Mouse (Mus musculus) lung, postnatal 36 days (tissue): ENCODE data around the gene Ube2e3.

Source experiments
- DNase-seq: peaks from one replicate; pipeline ENCODE4 v3.0.0; 2022; ENCODE audit warnings: mixed read lengths

Ube2e3 gene

DNA sequence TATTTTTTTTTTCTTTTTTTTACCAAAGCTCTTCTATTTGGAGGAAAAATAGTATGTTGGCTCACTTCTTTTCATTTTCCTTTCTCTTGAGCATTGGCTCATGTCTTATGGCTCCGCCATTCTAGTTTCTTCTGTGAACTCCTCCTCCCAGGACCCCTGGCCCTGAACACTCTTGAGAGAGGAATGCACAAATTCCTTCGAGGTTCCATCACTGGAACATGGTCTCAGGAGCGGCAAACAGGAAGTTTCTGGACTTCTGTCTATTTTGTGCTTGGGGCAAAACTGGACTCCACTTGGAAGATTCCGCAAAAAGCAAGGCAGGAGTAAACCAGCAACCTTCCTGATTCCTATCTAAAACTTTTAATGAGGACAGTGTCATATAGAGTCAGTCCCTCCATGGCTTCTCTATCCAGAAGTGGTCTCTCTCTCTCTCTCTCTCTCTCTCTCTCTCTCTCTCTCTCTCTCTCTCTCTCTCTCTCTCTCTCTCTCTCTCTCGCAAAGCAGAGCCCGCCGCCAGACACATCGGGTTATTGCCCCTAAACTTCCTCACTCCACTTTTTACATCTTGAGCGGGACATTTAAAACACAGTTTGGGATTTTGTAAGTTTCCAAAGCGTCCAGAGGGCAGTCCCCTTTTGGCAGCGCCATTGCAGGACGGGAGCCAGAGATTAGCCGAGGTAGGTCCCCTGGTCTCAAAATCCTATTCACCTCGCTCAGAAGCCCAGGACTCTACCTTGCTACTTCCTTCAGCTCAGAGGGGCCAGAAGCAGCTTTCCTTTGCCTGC, at the start of gene Ube2e3:
Ube2e3 (plus strand) TSS at position 399 of the 785 bp plus-strand sequence.
- no peak for DNase-seq

DNA sequence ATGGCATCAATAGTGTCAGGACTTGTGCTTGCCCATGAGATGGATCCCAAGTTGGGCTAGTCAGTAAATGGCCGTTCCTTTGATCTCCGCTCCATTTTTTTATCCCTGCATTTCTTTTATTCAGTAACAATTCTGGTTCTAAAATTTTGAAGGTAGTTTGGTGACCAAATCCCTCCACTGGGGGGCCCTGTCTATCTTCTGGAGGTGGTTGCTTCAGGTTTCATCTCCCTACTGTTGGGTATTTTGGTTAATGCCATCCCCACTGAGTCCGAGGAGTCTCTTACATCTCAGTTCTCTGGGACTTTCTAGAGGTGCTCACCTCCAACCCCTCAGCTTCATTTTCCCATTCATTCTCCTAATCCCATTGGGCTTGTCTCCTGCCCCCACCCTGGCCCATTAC, 38.0 kb upstream of the Ube2e3 start:
- no peak for DNase-seq

DNA sequence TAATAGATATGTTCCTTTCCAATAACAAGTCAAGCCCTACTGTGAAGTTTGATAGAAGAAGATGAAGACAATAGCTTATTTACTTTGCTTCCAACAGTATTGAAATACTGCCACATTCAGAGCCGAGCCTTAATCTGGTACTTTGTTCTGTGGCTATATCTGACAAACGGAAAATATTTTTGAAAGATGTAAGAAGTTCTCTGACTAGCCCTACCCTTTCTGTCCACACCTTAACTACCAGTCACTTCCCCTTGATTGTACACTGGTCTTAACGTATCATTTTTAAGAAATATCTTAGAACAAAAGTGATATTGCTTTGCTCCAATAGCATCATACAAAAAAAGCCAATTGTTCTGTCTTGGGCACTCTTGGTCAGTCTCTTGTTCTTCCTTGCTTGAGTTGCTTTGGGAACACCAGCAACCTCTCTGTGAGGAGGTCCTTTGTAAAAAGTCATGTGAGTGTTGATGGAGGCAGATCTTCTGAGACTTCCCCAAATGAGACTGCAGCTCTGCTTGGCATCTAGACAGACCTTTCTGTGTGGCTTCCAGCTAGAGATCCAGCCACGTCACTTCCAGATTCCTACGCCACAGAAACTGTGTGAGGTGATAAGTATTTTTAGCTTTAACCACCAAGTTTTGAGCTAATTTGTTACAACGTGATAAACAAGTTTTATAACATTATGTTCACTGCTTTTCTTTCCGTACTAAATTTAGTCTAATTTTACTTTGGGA, 26.3 kb upstream of the Ube2e3 start:
- no peak for DNase-seq

DNA sequence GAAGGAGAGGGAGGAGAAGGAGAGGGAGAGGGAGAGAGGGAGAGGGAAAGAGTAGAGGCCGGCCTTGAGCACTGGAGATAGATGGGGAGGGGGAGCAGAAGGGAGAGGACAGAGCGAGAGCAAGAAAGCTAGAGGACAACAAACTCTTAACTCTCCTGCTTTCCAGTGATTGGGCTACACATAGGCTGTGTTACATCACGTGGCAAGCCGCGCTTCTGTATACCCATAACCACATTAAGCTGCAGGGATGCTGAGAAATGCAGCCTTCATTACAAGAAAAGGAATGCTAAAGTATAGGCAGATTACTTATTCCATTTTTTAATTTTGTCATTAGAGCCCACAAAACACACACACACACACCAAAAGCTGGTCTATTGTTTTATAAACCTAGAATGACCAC, 23.6 kb upstream of the Ube2e3 start:
- no peak for DNase-seq

DNA sequence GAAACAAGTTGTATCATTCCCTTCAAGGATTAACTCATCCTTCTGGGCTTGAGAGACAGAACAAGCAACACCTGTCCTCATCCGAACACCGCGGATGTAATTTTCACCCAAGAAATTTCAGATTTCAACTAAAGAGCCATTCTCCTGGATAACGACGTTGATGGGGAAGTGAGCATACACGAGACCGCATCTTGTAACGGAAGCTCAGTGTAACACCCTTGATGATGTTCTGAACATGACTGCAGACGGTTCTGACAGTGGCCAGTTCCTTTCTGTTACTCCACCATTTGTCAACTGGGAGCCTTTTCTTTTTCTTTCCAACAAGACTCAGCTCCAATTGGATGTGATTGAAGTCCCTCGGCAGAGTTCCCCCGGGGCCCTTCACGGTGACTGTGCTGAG, 22.6 kb upstream of the Ube2e3 start:
- no peak for DNase-seq

DNA sequence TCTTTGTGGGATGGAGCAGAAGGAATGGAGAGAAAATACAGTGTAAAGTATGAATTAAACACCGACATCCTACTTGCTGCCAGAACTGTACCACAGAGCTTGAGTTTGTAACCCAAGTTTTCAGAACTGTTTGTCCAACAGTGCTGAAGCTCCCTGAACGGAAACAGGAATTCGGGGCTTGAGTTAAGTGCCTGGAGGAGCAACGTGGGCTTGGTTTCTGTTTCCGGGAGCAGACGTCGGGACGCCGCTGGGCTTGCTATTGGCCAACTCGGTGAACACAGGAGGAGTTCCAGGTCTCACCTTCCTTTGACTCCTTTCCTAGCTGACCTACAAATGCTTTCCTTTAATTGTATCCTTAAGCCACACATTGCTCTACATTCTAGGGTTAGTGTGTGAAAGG, 22.2 kb upstream of the Ube2e3 start:
- DNase-seq, result no peak

DNA sequence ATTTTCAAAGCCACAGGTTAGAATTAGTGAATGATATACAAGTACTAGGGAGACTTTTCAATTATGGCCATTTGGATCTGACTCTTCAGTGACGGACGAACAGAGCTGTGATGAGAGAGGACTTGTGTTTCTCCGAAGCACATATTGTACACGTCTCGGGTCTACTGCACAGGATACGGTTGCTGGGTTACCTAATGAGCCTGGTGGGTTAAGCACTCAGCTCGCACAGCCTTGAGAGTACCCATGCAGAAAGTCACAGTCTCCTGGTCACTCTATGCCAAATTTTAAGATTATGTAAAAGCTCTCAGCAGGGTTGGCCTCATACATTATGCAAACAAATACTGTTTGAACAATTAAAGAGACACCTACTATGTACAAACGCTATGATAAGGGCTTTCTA, 13.6 kb upstream of the Ube2e3 start:
- DNase-seq, result no peak

DNA sequence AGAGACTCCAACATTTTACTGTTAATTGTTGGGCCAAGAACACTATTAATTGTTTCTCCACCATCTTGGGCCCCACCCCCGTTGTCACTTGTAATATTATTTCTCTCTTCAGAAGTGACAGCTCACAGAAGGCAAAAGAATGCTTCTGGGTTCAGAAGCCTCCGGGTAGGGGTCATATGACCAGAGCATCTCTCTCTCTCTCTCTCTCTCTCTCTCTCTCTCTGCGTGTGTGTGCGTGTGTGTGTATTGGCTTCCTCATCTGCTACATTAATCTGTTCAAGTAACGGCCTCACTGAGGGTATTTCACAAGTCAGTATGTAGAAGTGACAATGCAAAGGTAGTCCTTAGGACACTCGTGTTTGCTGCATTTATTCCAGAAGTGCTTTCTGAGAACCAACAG, 9.3 kb upstream of the Ube2e3 start:
- DNase-seq, result no peak

DNA sequence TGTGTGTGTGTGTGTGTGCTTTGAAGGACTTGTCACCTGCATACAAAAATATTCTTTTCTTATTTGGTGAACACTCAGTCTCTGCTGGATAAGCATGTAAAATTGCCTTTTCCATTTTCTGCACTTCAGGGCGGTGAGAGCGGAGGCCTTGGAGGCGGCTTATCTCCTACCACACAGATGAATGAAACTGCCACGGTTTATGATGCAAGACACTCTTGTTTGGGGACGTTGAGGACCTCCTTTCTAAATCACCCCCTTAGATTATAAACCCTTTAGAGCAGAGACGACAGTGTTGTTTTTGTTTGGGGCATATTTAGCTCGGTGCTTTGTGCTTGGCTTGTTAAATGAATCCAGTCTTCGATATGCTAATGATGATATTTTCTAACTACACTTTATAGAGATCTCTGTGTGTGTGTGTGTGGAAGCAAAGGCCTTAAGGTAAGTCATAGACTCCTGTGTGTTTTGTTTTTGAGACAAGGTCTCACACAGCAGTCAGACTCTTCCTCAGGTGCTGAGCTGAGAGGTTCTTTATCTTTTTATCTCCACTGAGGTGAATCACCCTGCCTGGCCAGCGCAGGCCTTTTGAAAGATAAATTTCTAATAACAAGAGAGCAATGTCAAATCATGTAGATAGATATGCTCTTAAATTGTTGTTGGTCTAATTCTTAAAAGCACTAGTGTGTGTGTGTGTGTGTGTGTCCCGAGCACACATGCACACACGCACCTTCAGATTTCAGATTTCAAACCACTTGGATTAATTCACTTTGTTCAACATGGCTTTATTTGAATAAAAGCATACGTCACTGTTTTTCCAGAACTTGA, 8.4 kb upstream of the Ube2e3 start:
- no peak for DNase-seq

DNA sequence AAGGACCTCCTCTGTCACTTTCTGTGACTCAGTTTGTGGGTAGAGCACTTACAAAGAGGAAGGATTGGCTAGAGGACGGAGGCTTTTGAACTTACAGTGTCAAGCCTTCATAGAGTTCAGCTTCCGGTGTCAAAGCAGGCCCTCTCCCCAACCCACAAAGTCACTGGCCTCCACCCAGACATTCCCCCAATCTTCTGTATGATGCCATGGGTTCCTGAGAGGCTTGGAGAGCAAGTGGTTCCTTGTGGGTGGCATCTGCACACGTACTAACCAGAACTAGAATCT, 7.9 kb upstream of the Ube2e3 start:
- no peak for DNase-seq

DNA sequence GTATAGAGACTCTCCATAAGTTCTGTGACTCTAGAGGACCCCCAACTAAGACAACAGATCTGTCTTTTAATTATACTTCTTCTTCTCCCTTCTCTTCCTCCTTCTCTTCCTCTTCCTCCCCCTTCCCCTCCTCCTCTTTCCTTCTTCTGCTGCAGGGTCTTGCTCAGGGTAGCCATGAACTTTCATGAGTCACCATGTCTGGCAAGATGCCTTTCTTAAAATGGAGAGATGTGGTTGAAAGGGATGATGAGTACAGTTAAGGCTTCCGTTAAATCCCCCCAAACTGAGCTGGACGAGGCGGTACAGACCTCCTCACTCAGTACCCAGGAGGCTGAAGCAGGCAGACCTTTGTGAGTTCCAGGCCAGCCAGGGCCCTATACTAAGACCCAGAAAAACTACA, 3.8 kb upstream of the Ube2e3 start:
- no peak for DNase-seq

DNA sequence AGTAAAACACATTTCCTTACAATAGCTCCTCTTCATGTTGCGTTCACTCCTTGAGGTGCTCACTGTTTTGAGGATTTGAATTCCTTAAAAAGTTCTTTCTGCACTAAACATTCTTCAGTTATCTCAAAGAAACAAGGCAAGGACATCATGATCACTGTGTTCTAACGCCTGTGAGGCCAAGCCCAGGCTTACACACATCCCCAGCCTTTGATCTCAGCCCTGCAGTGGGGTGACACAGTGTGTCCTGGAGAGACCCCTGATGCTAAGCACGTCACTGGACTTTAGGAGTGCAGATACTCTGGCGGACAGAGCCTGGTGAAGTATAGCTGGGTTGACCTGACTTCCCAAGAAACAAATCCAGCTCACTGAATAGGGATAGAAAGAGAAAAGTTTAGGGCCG, 3.1 kb upstream of the Ube2e3 start:
- no peak for DNase-seq

DNA sequence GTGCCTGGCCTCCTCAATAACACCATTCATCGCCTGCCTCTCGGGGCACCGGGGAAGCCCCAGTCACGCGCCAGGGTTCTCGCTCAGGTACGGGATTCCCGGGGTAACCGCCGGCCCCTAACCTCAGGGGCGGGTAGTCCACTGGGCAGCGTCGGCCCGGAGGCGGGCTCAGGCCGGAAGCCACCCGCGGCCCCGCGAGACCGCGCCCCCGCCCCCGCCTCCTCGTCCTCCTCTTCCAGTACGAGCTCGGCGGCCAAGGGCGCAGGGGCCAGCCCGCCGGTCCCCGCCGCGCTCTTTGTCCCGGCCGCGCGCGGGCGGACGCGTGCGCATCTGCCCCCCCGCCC, 559 bp downstream of the Ube2e3 start:
- peak; percentile 80 for DNase-seq

DNA sequence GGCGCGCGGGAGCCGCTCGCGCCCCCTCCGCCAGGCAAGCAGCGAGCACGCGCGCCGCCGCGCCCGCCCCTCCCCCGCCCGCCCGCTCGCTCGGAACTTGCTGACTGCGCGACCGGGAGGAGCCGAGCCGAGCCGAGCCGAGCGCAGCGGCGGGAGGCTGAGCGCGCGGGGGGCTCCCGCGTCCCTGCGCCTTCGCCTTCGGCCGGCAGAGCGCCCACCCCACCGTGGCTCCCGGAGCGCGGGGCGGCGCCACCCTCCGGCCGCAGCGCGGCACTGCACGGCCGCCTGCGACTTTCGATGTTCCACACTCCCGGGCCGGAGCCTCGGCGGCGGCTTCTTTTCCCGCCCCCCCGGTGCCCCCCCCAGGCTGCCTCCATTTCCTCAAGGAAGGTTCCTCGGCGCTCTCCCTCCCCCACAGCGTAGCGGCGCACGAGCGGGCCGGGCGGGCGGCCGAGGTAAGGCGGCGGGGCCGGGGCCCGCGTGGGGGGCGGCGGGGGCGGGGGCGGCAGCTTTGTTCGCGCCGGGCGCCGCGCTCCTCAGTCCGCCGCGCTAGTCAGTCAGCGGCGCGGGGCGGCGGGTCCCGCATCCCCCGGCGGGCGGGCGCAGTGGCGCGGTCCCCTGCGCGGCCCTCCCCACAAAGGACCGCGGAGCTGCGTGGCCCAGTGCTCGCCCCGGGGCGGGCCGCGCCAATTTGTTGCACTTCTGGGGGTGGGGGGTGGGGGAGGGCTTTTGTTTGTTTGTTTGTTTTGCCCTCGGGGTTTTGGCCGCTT, 1.2 kb downstream of the Ube2e3 start:
- peak; percentile 81 for DNase-seq

DNA sequence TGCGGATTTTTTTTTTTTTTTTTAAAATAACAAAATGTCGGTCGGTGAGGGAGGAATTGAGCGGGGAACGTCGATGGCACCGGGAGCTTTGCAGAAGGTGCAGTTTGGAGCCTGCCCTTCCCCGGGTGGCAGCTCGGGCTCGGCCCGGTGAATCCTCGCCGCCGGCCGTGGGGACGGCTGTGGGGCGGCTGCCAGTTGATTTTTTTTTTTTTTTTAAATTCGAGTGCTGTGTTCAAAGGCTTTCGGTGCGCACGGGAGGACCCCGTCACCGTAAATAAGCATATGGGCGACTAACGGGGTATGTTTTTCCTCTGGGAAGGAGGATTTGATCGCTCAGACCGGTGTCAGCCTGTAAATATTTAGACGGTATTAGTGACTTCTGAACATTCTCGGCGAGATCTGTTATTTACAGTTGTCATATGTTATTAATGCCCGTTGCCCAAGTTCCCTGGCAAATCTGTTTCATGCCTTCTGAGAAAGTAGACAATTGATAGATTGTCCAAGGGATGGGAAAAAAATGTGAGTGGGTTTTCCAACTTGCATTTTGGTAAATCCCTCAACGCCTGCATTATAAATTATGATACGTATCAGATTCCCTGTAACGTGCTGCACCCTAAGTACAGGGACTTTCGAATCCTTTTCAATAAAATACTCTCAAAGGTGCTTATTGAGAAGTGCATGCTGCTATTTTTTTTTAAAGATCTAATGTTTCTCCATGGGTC, 2.0 kb downstream of the Ube2e3 start:
- DNase-seq, result peak; percentile 25

DNA sequence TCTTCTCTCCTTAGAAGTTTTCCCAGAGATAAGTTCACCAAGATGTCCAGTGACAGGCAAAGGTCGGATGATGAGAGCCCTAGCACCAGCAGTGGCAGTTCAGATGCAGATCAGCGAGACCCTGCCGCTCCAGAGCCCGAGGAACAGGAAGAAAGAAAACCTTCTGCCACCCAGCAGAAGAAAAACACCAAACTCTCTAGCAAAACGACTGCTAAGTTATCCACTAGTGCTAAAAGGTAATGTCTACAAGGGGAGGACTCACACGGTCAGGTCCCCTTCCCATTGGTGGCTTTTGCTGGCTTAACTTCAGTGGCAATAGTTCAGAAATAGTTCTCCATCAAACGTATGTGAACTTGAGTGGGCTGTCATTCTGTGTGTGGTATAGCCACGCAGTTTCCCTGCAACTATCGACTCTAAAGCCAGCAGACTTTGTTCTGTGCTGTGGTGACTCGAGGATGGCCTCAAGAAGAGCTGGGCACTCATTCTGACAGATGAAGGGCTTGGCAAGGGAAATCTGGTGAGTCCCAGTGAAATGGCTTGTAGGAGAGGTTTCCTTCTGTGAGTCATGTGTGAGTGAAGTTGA, 2.6 kb downstream of the Ube2e3 start:
- DNase-seq, result no peak

DNA sequence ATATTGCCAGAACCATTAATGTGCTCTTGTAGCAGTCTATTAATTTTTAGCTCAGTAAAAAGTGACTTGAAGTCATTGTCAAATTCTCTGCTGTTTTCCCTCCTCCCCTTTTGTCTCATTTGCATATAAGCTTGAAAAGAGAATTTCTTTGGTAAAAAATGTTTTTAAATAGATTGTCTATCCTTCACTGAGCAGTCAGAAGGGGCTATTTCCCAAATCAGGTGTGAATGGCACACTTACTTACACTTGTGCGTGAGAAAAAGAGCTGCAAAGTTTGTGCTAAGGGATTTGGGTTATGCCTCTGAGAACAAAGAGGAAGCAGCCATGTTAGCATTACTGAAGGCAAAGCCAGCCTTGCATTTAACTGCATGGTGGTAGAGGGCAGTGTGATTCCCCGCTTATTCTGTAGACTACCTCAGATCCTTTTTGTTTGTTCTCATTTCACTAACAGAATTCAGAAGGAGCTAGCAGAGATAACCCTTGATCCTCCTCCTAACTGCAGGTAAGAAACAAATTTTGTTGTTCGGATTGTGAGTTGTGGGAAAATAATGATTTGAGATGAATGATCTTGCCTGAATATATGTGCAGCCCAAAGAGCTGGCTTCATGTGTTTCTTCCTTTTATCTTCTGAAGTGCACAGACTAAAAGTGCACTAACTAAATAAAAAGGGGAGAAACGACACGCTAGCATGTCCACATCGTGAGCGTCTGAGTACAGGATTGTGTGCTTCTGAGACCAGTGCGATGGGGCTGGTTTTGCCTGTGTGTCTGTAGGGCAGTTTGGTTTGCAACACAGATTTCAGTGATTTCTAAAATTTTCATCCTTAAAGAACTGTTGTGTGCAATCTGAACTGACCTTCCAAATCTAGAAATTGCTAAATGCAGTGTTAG, 4.3 kb downstream of the Ube2e3 start:
- peak; percentile 36 for DNase-seq

DNA sequence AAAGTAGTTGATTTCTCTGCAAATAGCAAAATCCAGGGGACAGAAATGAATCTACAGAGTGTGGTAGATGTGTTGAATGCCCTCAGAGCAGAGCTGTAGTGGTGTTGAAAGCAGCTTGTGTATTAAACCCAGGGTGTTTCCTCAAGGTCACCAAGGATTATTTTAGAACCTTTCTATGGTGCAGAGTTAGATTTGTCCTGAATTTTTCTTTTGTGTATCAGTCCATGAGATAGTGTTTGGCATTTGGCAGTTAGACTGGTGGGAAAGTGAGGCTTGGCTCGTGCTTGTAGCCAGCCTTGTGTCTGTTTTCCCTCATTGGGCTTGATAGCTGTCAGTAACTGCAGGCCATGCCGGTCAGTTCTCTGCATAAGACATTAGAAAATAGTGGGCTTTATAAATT, 6.0 kb downstream of the Ube2e3 start:
- DNase-seq, result no peak

DNA sequence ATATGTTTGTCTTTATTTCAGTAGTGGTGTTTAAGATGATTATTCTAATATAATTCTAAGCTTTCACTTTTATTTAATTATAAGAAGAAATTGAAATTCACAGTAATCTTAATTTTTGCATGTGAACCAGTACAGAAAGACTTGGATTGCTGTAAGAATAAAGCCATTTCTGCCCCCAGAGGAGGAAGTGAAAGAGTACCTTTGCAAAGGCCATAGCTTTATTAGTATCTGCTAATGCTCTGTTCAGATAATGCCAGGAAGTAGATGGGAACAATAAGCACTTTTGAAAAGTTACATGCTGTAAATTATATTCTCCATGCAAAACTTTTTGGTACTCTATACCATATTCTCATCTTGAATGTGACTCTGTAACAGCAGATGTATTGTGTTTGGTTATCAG, 8.1 kb downstream of the Ube2e3 start:
- DNase-seq, result no peak

DNA sequence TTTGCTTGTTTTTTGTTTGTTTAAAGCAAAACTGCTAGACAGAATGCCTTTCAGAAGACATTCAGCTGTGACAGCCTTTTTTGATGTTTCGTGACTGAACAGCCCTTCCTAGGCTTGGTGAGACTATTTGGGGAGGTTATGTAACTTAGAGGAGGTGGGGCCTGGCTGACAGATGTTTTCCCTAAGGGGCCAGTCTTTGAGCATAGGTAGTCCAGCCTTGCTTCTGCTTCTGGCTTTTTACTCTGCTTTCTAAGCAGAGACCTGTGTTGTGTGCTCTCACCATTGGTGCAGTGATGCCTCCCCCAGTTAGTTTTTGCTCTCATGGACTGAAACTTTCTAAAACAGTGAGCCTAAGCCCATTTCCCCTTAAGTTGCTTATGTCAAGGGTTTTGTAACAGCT, 14.1 kb downstream of the Ube2e3 start:
- DNase-seq, result no peak
